Mouse (Mus musculus) intestine, postnatal 0 days (tissue): ENCODE results near the gene Marcks. TPM values are rescaled to one million over a fixed set of nuclear protein-coding genes. Genes with fewer than 3 reads are reported as not detected.

Experiments
- ATAC-seq: fragments of 200-750 bp; cut with Nextera tagmentation; 2 replicates; pipeline ENCODE4 v1.8.0; 2017; ENCODE audit warnings: mild to moderate bottlenecking, moderate TSS enrichment, moderate library complexity
- H3K27ac ChIP-seq: fragments of 300-500 bp; sonication (generic); 2 replicates; pipeline ENCODE4 v1.5.1; 2014; ENCODE audit warnings: mild to moderate bottlenecking, low read depth, low read length, moderate library complexity
- H3K27me3 ChIP-seq: fragments of 300-500 bp; sonication (generic); replicated peaks from 2 replicates; pipeline ENCODE4 v1.6.1; 2014; ENCODE audit warnings: low read length, mixed read lengths; ENCODE audit not compliant: control insufficient read depth, insufficient read depth
- H3K36me3 ChIP-seq: fragments of 300-500 bp; sonication (generic); 2 replicates; pipeline ENCODE4 v1.6.1; 2014; ENCODE audit warnings: mild to moderate bottlenecking, moderate library complexity; ENCODE audit not compliant: control insufficient read depth, insufficient read depth
- H3K4me1 ChIP-seq: fragments of 300-500 bp; sonication (generic); replicated peaks from 2 replicates; pipeline ENCODE4 v1.6.1; 2014; ENCODE audit warnings: antibody characterized with exemption, low read length, mixed read lengths; ENCODE audit not compliant: control insufficient read depth, insufficient read depth
- H3K4me2 ChIP-seq: fragments of 300-500 bp; sonication (generic); replicated peaks from 2 replicates; pipeline ENCODE4 v1.6.1; 2014; ENCODE audit warnings: low read depth, mild to moderate bottlenecking, moderate library complexity
- H3K4me3 ChIP-seq: fragments of 300-500 bp; sonication (generic); 2 replicates; pipeline ENCODE4 v1.5.1; 2014; ENCODE audit warnings: low read depth, low read length
- H3K9ac ChIP-seq: fragments of 300-500 bp; sonication (generic); 2 replicates; pipeline ENCODE4 v1.6.1; 2014; ENCODE audit warnings: mild to moderate bottlenecking, low read depth, low read length
- H3K9me3 ChIP-seq: fragments of 300-500 bp; sonication (generic); 2 replicates; pipeline ENCODE4 v1.6.1; 2016; ENCODE audit warnings: mixed run types; ENCODE audit not compliant: control insufficient read depth
- CTCF ChIP-seq: sonication (generic); IDR thresholded peaks from 2 replicates; pipeline ENCODE4 v1.5.1; 2016; ENCODE audit warnings: low read depth, mild to moderate bottlenecking, control low read depth, antibody characterized with exemption, moderate library complexity
- WGBS: fragments of 180-500 bp; shearing (Covaris S2); extraction: QIAGEN DNeasy Blood & Tissue Kit; methylation state at CpG from one replicate; pipeline ENCODE4 v1.1.7; 2014; 5-methylcytosine and 5-hydroxymethylcytosine counted together
- polyA plus RNA-seq: library from polyadenylated mRNA; unstranded; fragments of >200 nt; fragmentation: Nextera tagmentation; extraction: Ambion mirVana; gene quantifications from 2 replicates; pipeline ENCODE4 v1.2.1, GENCODE M21; 2015

Marcks gene
- polyA plus RNA-seq, 1 experiment from 2014 or later, result 34.7 TPM

- H3K9ac ChIP-seq, result peak overlapping the region; percentile 78
- peak overlapping the region; percentile 92 for H3K27ac ChIP-seq
- peak overlapping the region; percentile 78 for H3K4me2 ChIP-seq
- H3K4me1 ChIP-seq, result no peaks in the 10 kb centered on the region
- H3K36me3 ChIP-seq, result peaks cover 3% of the 10 kb centered on the region; the same call in 1 of the 2 replicates
- peak overlapping the region; percentile 74 for H3K4me3 ChIP-seq
- 0% methylated on average over 24 of the region's 24 CpGs for WGBS
- no peaks in the 10 kb centered on the region for H3K27me3 ChIP-seq
- ATAC-seq, result no peak; the same call in 1 of the 2 replicates
- TF ChIP-seq CTCF, result no peak
- H3K9me3 ChIP-seq, result no peaks in the 10 kb centered on the region
These were observed 999 bp downstream of the Marcks start for GRCm38 (mm10) chr10:37137531-37138310.

- WGBS, result under 1% methylated on average over 38 of the region's 49 CpGs
- Histone ChIP-seq H3K4me3 (peak overlapping the region; percentile 74), H3K9me3 (no peaks in the 10 kb centered on the region), H3K27ac (peak overlapping the region; percentile 92), H3K27me3 (no peaks in the 10 kb centered on the region), H3K4me1 (no peaks in the 10 kb centered on the region), H3K9ac (peak overlapping the region; percentile 78), H3K36me3 (peaks cover 3% of the 10 kb centered on the region; the same call in 1 of the 2 replicates), H3K4me2 (peak overlapping the region; percentile 78)
- peak; percentile 80 for ATAC-seq
- peak; percentile 85 for TF ChIP-seq CTCF
These were observed 1.7 kb downstream of the Marcks start for GRCm38 (mm10) chr10:37136981-37137518.

- Histone ChIP-seq H3K9me3 (no peaks in the 10 kb centered on the region), H3K27me3 (no peaks in the 10 kb centered on the region), H3K4me1 (no peaks in the 10 kb centered on the region), H3K9ac (peak overlapping the region; percentile 78), H3K4me2 (peak overlapping the region; percentile 78), H3K27ac (peak overlapping the region; percentile 92), H3K36me3 (peaks cover 3% of the 10 kb centered on the region; the same call in 1 of the 2 replicates), H3K4me3 (peak overlapping the region; percentile 74)
- under 1% methylated on average over 77 of the region's 99 CpGs for WGBS
- TF ChIP-seq CTCF, result 0 out of 2 replicates have a peak, but pooled peaks have one; percentile 0
- peak; percentile 6; the same call in 1 of the 2 replicates for ATAC-seq
These were observed 2.6 kb downstream of the Marcks start for GRCm38 (mm10) chr10:37135951-37136751.

GRCm38 (mm10) chr10:37133876-37134708 is 4.6 kb downstream of the Marcks start:
- no peaks in the 10 kb centered on the region for H3K4me1 ChIP-seq
- ATAC-seq, result no peak
- WGBS, result 51% methylated on average over 4 of the region's 4 CpGs
- H3K4me2 ChIP-seq, result no peak overlapping the region
- no peak overlapping the region for H3K9ac ChIP-seq
- H3K4me3 ChIP-seq, result no peak overlapping the region
- H3K27ac ChIP-seq, result 0 out of 2 replicates have a peak overlapping the region, but pooled peaks have one; percentile 17
- no peaks in the 10 kb centered on the region for H3K9me3 ChIP-seq
- H3K36me3 ChIP-seq, result peaks cover 3% of the 10 kb centered on the region; the same call in 1 of the 2 replicates
- no peaks in the 10 kb centered on the region for H3K27me3 ChIP-seq
- TF ChIP-seq CTCF, result no peak

DNA sequence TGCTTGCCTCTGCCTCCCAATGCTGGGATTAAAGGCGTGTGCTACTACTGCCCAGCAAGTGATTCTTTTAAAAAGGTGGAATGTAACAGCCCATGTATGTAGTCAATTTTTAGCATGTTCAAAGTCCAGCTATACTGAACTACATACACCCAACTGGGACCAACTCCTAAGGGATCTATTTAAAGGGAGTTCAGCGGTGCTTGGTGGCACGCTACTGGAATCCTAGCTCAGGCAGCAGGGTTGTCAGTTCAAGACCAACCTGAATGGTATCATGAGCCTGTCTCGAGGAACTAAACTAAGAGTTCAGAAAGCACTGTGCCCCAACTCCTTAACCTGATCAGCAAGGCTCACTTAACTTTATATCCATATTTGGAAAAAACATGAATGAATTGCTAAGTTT is 6.0 kb downstream of the Marcks start:
- H3K27me3 ChIP-seq, result no peaks in the 10 kb centered on the region
- ATAC-seq, result no peak
- H3K9ac ChIP-seq, result no peak overlapping the region
- H3K4me1 ChIP-seq, result no peaks in the 10 kb centered on the region
- WGBS, result 96% methylated on average over 4 of the region's 4 CpGs
- H3K9me3 ChIP-seq, result no peaks in the 10 kb centered on the region
- H3K4me3 ChIP-seq, result no peak overlapping the region
- no peak overlapping the region for H3K27ac ChIP-seq
- TF ChIP-seq CTCF, result no peak
- peaks cover 3% of the 10 kb centered on the region; the same call in 1 of the 2 replicates for H3K36me3 ChIP-seq
- no peak overlapping the region for H3K4me2 ChIP-seq
